Mouse (Mus musculus) bone marrow macrophage, adult 2 months (primary cell): ENCODE data around the gene Cracr2b.

ENCODE experiments used
- CTCF ChIP-seq: IDR thresholded peaks from 2 replicates; pipeline ENCODE4 v1.5.1; 2012; ENCODE audit warnings: low read depth, mild to moderate bottlenecking, low read length, moderate library complexity
- POLR2A ChIP-seq: IDR thresholded peaks from 2 replicates; pipeline ENCODE4 v1.6.1; 2012; ENCODE audit warnings: mild to moderate bottlenecking, low read depth, low read length, borderline replicate concordance

DNA sequence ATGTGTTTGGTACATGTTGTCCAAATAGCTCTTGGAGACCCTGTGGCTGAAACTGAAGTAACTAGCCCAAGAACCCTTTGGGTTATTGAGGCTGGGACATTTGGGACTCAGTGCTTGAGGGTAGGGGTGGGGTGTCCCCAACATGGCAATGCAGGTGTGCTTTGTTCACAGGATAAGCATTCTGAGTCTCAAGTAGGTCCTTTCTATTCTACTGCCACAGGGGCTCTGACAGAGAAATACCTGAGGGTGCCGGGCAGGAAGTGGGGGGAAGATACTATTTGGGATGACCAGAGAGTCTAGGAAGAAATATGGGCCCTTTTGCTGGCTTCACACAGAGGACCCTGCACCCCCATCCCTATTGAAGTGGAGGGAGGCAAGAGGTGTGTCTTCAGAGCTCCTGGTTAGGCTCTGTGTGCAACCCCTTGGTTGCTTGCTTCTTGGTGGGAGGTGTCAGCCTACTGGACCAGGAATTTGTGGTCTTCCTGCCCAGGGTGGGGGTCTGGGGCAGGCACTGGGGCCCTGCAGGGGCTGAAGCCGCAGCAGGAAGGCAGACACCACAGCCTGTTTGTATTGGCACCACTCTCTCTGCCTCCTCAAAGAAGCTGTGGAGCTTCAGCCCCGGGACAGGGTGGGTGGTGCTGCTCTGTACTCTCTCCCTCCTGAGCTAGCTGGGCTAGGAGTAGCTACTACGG is 16.8 kb downstream of the Cracr2b start:
- TF ChIP-seq CTCF = no peak
- no peak for TF ChIP-seq POLR2A
